11 mouse cellular contexts compared by ENCODE assay signal in genomic region chr12:91679320-91680064, GRCm38 (mm10).
DNase-seq lines count a peak whose midpoint lies in the region; ATAC-seq and TF ChIP-seq lines count a peak whose summit lies in the region.
"Had no signal": no experiment of that assay in that cellular context is flagged by ENCODE, and none has a peak within 500 bp of the region (broad histone marks: within the 10 kb centered on the region; RNA-seq: fewer than 3 reads in every experiment).

No protein-coding gene starts in this region.

- peak; percentile 73 for ATAC-seq in forebrain, embryonic 12.5 days (ENCODE audit: low FRiP score)
- no peak for ATAC-seq in heart, embryonic 12.5 days (ENCODE audit: insufficient number of reproducible peaks, low FRiP score)
- no peak for ATAC-seq in intestine, postnatal 0 days

- DNase-seq in left cerebral cortex, postnatal 10 days (ENCODE audit: extremely low spot score in 1 of 2, low spot score in 2 of 2) = peak; percentile 38 to 55
- no peak for DNase-seq in left cerebral cortex, adult 11 months (ENCODE audit: low spot score)
- DNase-seq in layer of hippocampus, postnatal 14 days (ENCODE audit: low spot score in 2 of 2) = peak; percentile 40 to 85
- peak; percentile 88 for DNase-seq in retina, postnatal 1 day
- no peak for DNase-seq in gastrocnemius, postnatal 25 days
- DNase-seq: adrenal gland, postnatal 36 days; liver, embryonic 13.5 days had no signal

- peak overlapping the region; percentile 81 for H3K27ac ChIP-seq in forebrain, embryonic 12.5 days
- no peak overlapping the region for H3K27ac ChIP-seq in heart, embryonic 12.5 days (ENCODE audit: poor library complexity, severe bottlenecking)
- H3K27ac ChIP-seq in intestine, postnatal 0 days (ENCODE audit: low read depth, low read length) = no peak overlapping the region
- H3K27ac ChIP-seq: liver, embryonic 13.5 days had no signal

- no peaks in the 10 kb centered on the region for H3K36me3 ChIP-seq in forebrain, embryonic 12.5 days (replicated peaks)
- H3K36me3 ChIP-seq in heart, embryonic 12.5 days = no peaks in the 10 kb centered on the region
- no peaks in the 10 kb centered on the region for H3K36me3 ChIP-seq in intestine, postnatal 0 days (ENCODE audit: control insufficient read depth, insufficient read depth)

- H3K9me3 ChIP-seq in forebrain, embryonic 12.5 days = no peaks in the 10 kb centered on the region
- no peaks in the 10 kb centered on the region for H3K9me3 ChIP-seq in heart, embryonic 12.5 days (replicated peaks)
- H3K9me3 ChIP-seq in intestine, postnatal 0 days (ENCODE audit: control insufficient read depth) = no peaks in the 10 kb centered on the region
- H3K9me3 ChIP-seq: liver, embryonic 13.5 days had no signal

- intact Hi-C loops in left cerebral cortex, postnatal 10 days (cut with DNase I) = no loop called here

- H3K4me1 ChIP-seq in forebrain, embryonic 12.5 days = peaks cover 47% of the 10 kb centered on the region
- H3K4me1 ChIP-seq in heart, embryonic 12.5 days (replicated peaks) = peaks cover 26% of the 10 kb centered on the region
- peaks cover under 1% of the 10 kb centered on the region; the same call in 1 of the 2 replicates for H3K4me1 ChIP-seq in intestine, postnatal 0 days (replicated peaks; ENCODE audit: control insufficient read depth, insufficient read depth, low read length)

- H3K4me3 ChIP-seq in forebrain, embryonic 12.5 days (replicated peaks) = no peak overlapping the region
- H3K4me3 ChIP-seq in heart, embryonic 12.5 days = no peak overlapping the region
- no peak overlapping the region for H3K4me3 ChIP-seq in intestine, postnatal 0 days (ENCODE audit: low read depth, low read length)
- H3K4me3 ChIP-seq: liver, embryonic 13.5 days had no signal

- peak overlapping the region; percentile 29 for H3K4me2 ChIP-seq in forebrain, embryonic 12.5 days
- H3K4me2 ChIP-seq in heart, embryonic 12.5 days = no peak overlapping the region
- no peak overlapping the region for H3K4me2 ChIP-seq in intestine, postnatal 0 days (replicated peaks; ENCODE audit: low read depth)
- H3K4me2 ChIP-seq: liver, embryonic 13.5 days had no signal

- no peak overlapping the region for H3K9ac ChIP-seq in forebrain, embryonic 12.5 days
- H3K9ac ChIP-seq in heart, embryonic 12.5 days = no peak overlapping the region
- no peak overlapping the region for H3K9ac ChIP-seq in intestine, postnatal 0 days (ENCODE audit: low read depth, low read length)
- H3K9ac ChIP-seq: liver, embryonic 13.5 days had no signal

- 22% methylated on average over 14 of the region's 14 CpGs for whole genome bisulfite sequencing in forebrain, embryonic 12.5 days
- 78% methylated on average over 14 of the region's 14 CpGs for WGBS in heart, embryonic 12.5 days
- WGBS in intestine, postnatal 0 days = 63% methylated on average over 14 of the region's 14 CpGs

- H3K27me3 ChIP-seq in forebrain, embryonic 12.5 days = no peaks in the 10 kb centered on the region
- H3K27me3 ChIP-seq in heart, embryonic 12.5 days (replicated peaks) = no peaks in the 10 kb centered on the region
- H3K27me3 ChIP-seq in intestine, postnatal 0 days (replicated peaks; ENCODE audit: control insufficient read depth, insufficient read depth, low read length) = no peaks in the 10 kb centered on the region
- H3K27me3 ChIP-seq: CH12.LX; liver, embryonic 13.5 days had no signal

- TF ChIP-seq CTCF in intestine, postnatal 0 days (IDR thresholded peaks at IDR 0.05; ENCODE audit: low read depth) = no peak

Comparison
In these comparisons a context has a peak if more than half of its experiments do, and no peak if none do; other contexts are left out.
1. DNase-seq: peak in left cerebral cortex, postnatal 10 days (2 of 2), layer of hippocampus, postnatal 14 days (2 of 2) and retina, postnatal 1 day (single experiment); none in left cerebral cortex, adult 11 months (single experiment) and gastrocnemius, postnatal 25 days (single experiment).